Mouse (Mus musculus) CH12.LX (cell line): Measurements from ENCODE around the gene B430306N03Rik. TPM values are rescaled to one million over a fixed set of nuclear protein-coding genes. Genes with fewer than 3 reads are reported as not detected.

Source experiments
- DNase-seq: peaks from one replicate; pipeline ENCODE4 v3.0.0-alpha.2; 2013; ENCODE audit errors: extremely low read depth
- H3K27ac ChIP-seq: 2 replicates; pipeline ENCODE4 v1.5.1; 2012; ENCODE audit warnings: low read depth, mild to moderate bottlenecking, control low read depth, moderate library complexity; ENCODE audit not compliant: insufficient read depth
- H3K27me3 ChIP-seq: replicated peaks from 2 replicates; pipeline ENCODE3; 2012; ENCODE audit warnings: inconsistent platforms
- H3K36me3 ChIP-seq, 2 experiments: replicated peaks in 1 of 2; 2 replicates each; pipeline versions ENCODE3 to v1.6.1; 2012; ENCODE audit warnings: inconsistent platforms in 1 of 2, low read length in 1 of 2, mild to moderate bottlenecking in 1 of 2, mixed read lengths in 1 of 2, moderate library complexity in 1 of 2; ENCODE audit not compliant: control insufficient read depth in 1 of 2, insufficient read depth in 1 of 2
- H3K4me1 ChIP-seq, 2 experiments: 2 replicates each; pipeline ENCODE4 v1.6.1; 2012; ENCODE audit warnings: inconsistent platforms in 1 of 2, moderate library complexity in 1 of 2; ENCODE audit not compliant: insufficient read depth in 2 of 2, control insufficient read depth in 1 of 2
- H3K4me2 ChIP-seq: 2 replicates; pipeline ENCODE4 v1.6.1; 2012; ENCODE audit warnings: low read depth, mild to moderate bottlenecking, control low read depth; ENCODE audit not compliant: poor library complexity, insufficient read depth, severe bottlenecking
- H3K4me3 ChIP-seq, 3 experiments: fragments of 150-350 bp in 1 of 3; sonication (generic) in 1 of 3; replicated peaks in 1 of 3; 2 replicates each; pipeline versions ENCODE3 to v1.5.1; 2011 to 2012; ENCODE audit warnings: low read depth in 2 of 3, low read length in 2 of 3, mild to moderate bottlenecking in 2 of 3, moderate library complexity in 2 of 3, control low read depth in 1 of 3, improper control_type of control experiment in 1 of 3, inconsistent platforms in 1 of 3, mixed read lengths in 1 of 3; ENCODE audit not compliant: poor library complexity in 1 of 3
- H3K79me2 ChIP-seq: replicated peaks from 2 replicates; pipeline ENCODE4 v1.6.1; 2012; ENCODE audit warnings: mild to moderate bottlenecking, moderate library complexity; ENCODE audit not compliant: control insufficient read depth, poor library complexity, insufficient read depth, severe bottlenecking; ENCODE audit errors: extremely low read depth
- H3K9ac ChIP-seq: 2 replicates; pipeline ENCODE4 v1.6.1; 2012; ENCODE audit warnings: low read depth, mild to moderate bottlenecking, control low read depth, moderate library complexity; ENCODE audit not compliant: insufficient read depth
- H3K9me3 ChIP-seq: replicated peaks from 2 replicates; pipeline ENCODE3; 2012; ENCODE audit warnings: low read length, inconsistent platforms, mixed read lengths
- BHLHE40 ChIP-seq: IDR thresholded peaks from 2 replicates; pipeline ENCODE4 v1.6.1; 2011; ENCODE audit warnings: mild to moderate bottlenecking, low read depth, low read length, improper control_type of control experiment
- CHD1 ChIP-seq: IDR thresholded peaks from 2 replicates; pipeline ENCODE4 v1.6.1; 2012; ENCODE audit warnings: low read depth, low read length, improper control_type of control experiment, inconsistent platforms
- CHD2 ChIP-seq: IDR thresholded peaks from 2 replicates; pipeline ENCODE4 v1.6.1; 2011; ENCODE audit warnings: low read length, improper control_type of control experiment
- CTCF ChIP-seq, 2 experiments: IDR thresholded peaks in 1 of 2; conservative IDR thresholded peaks in 1 of 2; 2 replicates each; pipeline ENCODE4 v1.5.1; 2011 to 2012; ENCODE audit warnings: low read depth in 2 of 2, low read length in 2 of 2, improper control_type of control experiment in 1 of 2, inconsistent platforms in 1 of 2, mild to moderate bottlenecking in 1 of 2, moderate library complexity in 1 of 2
- E2F4 ChIP-seq: IDR thresholded peaks from 2 replicates; pipeline ENCODE4 v1.6.1; 2011; ENCODE audit warnings: low read depth, low read length, improper control_type of control experiment; ENCODE audit not compliant: insufficient replicate concordance
- ELF1 ChIP-seq: IDR thresholded peaks from 2 replicates; pipeline ENCODE4 v1.6.1; 2014; ENCODE audit warnings: low read depth, mild to moderate bottlenecking, inconsistent platforms, low read length, improper control_type of control experiment
- ETS1 ChIP-seq: conservative IDR thresholded peaks from 2 replicates; pipeline ENCODE4 v1.6.1; 2012; ENCODE audit warnings: low read depth, mild to moderate bottlenecking, inconsistent platforms, low read length, improper control_type of control experiment, moderate library complexity
- IRF4 ChIP-seq: IDR thresholded peaks from 2 replicates; pipeline ENCODE4 v1.6.1; 2014; ENCODE audit warnings: low read depth, mild to moderate bottlenecking, inconsistent platforms, low read length, improper control_type of control experiment
- JUN ChIP-seq: IDR thresholded peaks from 2 replicates; pipeline ENCODE4 v1.6.1; 2011; ENCODE audit warnings: low read depth, mild to moderate bottlenecking, low read length, improper control_type of control experiment, moderate library complexity; ENCODE audit not compliant: insufficient read depth
- JUND ChIP-seq: conservative IDR thresholded peaks from 2 replicates; pipeline ENCODE4 v1.6.1; 2011; ENCODE audit warnings: low read depth, low read length, improper control_type of control experiment
- KAT2A ChIP-seq: IDR thresholded peaks from 2 replicates; pipeline ENCODE4 v1.6.1; 2012; ENCODE audit warnings: low read length, improper control_type of control experiment, inconsistent platforms; ENCODE audit not compliant: insufficient replicate concordance
- MAFK ChIP-seq: IDR thresholded peaks from 2 replicates; pipeline ENCODE4 v1.6.1; 2011; ENCODE audit warnings: low read length, improper control_type of control experiment; ENCODE audit not compliant: insufficient replicate concordance
- MAX ChIP-seq: IDR thresholded peaks from 2 replicates; pipeline ENCODE4 v1.6.1; 2011; ENCODE audit warnings: low read length, improper control_type of control experiment
- MAZ ChIP-seq: IDR thresholded peaks from 2 replicates; pipeline ENCODE4 v1.6.1; 2012; ENCODE audit warnings: low read depth, mild to moderate bottlenecking, inconsistent platforms, low read length, improper control_type of control experiment, moderate library complexity
- MEF2A ChIP-seq: IDR thresholded peaks from 2 replicates; pipeline ENCODE4 v1.6.1; 2014; ENCODE audit warnings: low read depth, mild to moderate bottlenecking, inconsistent platforms, low read length, improper control_type of control experiment, borderline replicate concordance
- MYC ChIP-seq: IDR thresholded peaks from 2 replicates; pipeline ENCODE4 v1.6.1; 2011; ENCODE audit warnings: low read depth, mild to moderate bottlenecking, improper control_type of control experiment, low read length
- NRF1 ChIP-seq: IDR thresholded peaks from 2 replicates; pipeline ENCODE4 v1.6.1; 2014; ENCODE audit warnings: low read depth, mild to moderate bottlenecking, inconsistent platforms, low read length, improper control_type of control experiment, moderate library complexity
- PAX5 ChIP-seq: IDR thresholded peaks from 2 replicates; pipeline ENCODE4 v1.6.1; 2012; ENCODE audit warnings: low read length, inconsistent platforms, mixed read lengths
- POLR2AphosphoS2 ChIP-seq: IDR thresholded peaks from 2 replicates; pipeline ENCODE4 v1.6.1; 2011; ENCODE audit warnings: low read depth, low read length, improper control_type of control experiment
- RAD21 ChIP-seq: IDR thresholded peaks from 2 replicates; pipeline ENCODE4 v1.6.1; 2011; ENCODE audit warnings: low read depth, mild to moderate bottlenecking, low read length, improper control_type of control experiment, moderate library complexity
- SIN3A ChIP-seq: IDR thresholded peaks from 2 replicates; pipeline ENCODE4 v1.6.1; 2012; ENCODE audit warnings: low read length, improper control_type of control experiment, inconsistent platforms
- TBP ChIP-seq: conservative IDR thresholded peaks from 2 replicates; pipeline ENCODE4 v1.6.1; 2011; ENCODE audit warnings: low read depth, low read length, improper control_type of control experiment
- TCF12 ChIP-seq: IDR thresholded peaks from 2 replicates; pipeline ENCODE4 v1.6.1; 2014; ENCODE audit warnings: low read depth, mild to moderate bottlenecking, inconsistent platforms, low read length, improper control_type of control experiment
- UBTF ChIP-seq: IDR thresholded peaks from 2 replicates; pipeline ENCODE4 v1.6.1; 2012; ENCODE audit warnings: low read depth, mild to moderate bottlenecking, inconsistent platforms, low read length, improper control_type of control experiment, moderate library complexity
- USF1 ChIP-seq: IDR thresholded peaks from 2 replicates; pipeline ENCODE4 v1.6.1; 2014; ENCODE audit warnings: low read depth, mild to moderate bottlenecking, inconsistent platforms, low read length, improper control_type of control experiment
- USF2 ChIP-seq: conservative IDR thresholded peaks from 2 replicates; pipeline ENCODE4 v1.6.1; 2011; ENCODE audit warnings: low read depth, low read length, improper control_type of control experiment
- ZKSCAN1 ChIP-seq: IDR thresholded peaks from 2 replicates; pipeline ENCODE4 v1.6.1; 2012; ENCODE audit warnings: low read depth, inconsistent platforms, low read length, improper control_type of control experiment, borderline replicate concordance
- dilution Hi-C: fragments of 300-500 bp; cut with MboI; formaldehyde crosslinking; loops from 2 replicates; pipeline ENCODE4 v1.14.3; 2020; ENCODE audit warnings: low sequenced_read_pairs; ENCODE audit not compliant: extremely low pct_unique_long_range_greater_than_20kb, extremely low pct_ligation_motif_present
- in situ Hi-C: fragments of 300-500 bp; cut with MboI; formaldehyde crosslinking; loops from 3 replicates; pipeline ENCODE4 v1.14.3; 2019; ENCODE audit warnings: low sequenced_read_pairs, low pct_ligation_motif_present, low pct_unique_long_range_greater_than_20kb, mixed read lengths
- polyA plus RNA-seq: library from polyadenylated mRNA; unstranded; fragments of >175 nt; gene quantifications from 2 replicates; pipeline ENCODE4 v1.2.1, GENCODE M21; 2012; ENCODE audit warnings: low read depth; ENCODE audit not compliant: insufficient read length
- total RNA-seq, 2 experiments: library from RNA; depleted of rRNA; stranded (reverse); fragments of 300-350 nt in 1 of 2; fragments of >200 nt in 1 of 2; gene quantifications; 2 replicates each; pipeline ENCODE4 v1.2.3; 2012 to 2014

Gene B430306N03Rik
- total and polyA plus RNA-seq, 3 experiments, result 0.08 to 1.0 (median 0.21) TPM

GRCm38 (mm10) chr17:48360462-48360861 lies 44.5 kb downstream of the B430306N03Rik start:
- dilution Hi-C loops (no loop called here), in situ Hi-C loops (no loop called here)
- no peak for DNase-seq
- H3K79me2 ChIP-seq, result no peaks in the 10 kb centered on the region
- no peaks in the 10 kb centered on the region for H3K36me3 ChIP-seq
- TF ChIP-seq RAD21 (no peak), UBTF (no peak), MAFK (no peak), MAZ (no peak), BHLHE40 (no peak), CTCF (conservative IDR thresholded peaks at IDR 0.05 in 1 of 2, IDR thresholded peaks at IDR 0.05 in 1 of 2; ENCODE audit: low read depth in 2 of 2, low read length in 2 of 2) (no peak), IRF4 (no peak), JUN (no peak), MYC (no peak), USF2 (no peak), POLR2AphosphoS2 (no peak), TCF12 (no peak), ELF1 (no peak), SIN3A (no peak), TBP (no peak)
- H3K27me3 ChIP-seq, result peaks cover 7% of the 10 kb centered on the region
- no peak overlapping the region for H3K27ac ChIP-seq
- no peak overlapping the region for H3K4me2 ChIP-seq
- no peaks in the 10 kb centered on the region for H3K9me3 ChIP-seq
- no peak overlapping the region for H3K4me3 ChIP-seq
- peaks cover 5 to 7% of the 10 kb centered on the region in 2 experiments; a peak in 2 of 4 replicates for H3K4me1 ChIP-seq
- H3K9ac ChIP-seq, result no peak overlapping the region

GRCm38 (mm10) chr17:48362346-48362745 lies 46.4 kb downstream of the B430306N03Rik start:
- in situ Hi-C loops (no loop called here), dilution Hi-C loops (no loop called here)
- no peaks in the 10 kb centered on the region for H3K9me3 ChIP-seq
- peaks cover 7% of the 10 kb centered on the region for H3K27me3 ChIP-seq
- H3K36me3 ChIP-seq, result no peaks in the 10 kb centered on the region
- no peak overlapping the region for H3K27ac ChIP-seq
- H3K4me1 ChIP-seq, result no peaks in the 10 kb centered on the region
- no peak for DNase-seq
- no peaks in the 10 kb centered on the region for H3K79me2 ChIP-seq
- TF ChIP-seq ETS1 (no peak), MAX (no peak), JUND (no peak), MEF2A (no peak), E2F4 (no peak), NRF1 (no peak), TCF12 (no peak), KAT2A (no peak), ZKSCAN1 (no peak), CHD2 (no peak), CHD1 (no peak), USF1 (no peak), JUN (no peak), PAX5 (no peak), MYC (no peak), IRF4 (no peak)
- H3K9ac ChIP-seq, result no peak overlapping the region
- H3K4me3 ChIP-seq, result no peak overlapping the region
- H3K4me2 ChIP-seq, result no peak overlapping the region
